Mouse (Mus musculus) cerebellum, adult 9-11 months (tissue): Measurements from ENCODE around the gene Ranbp1.
"Not testable (repeated sequence)": the region's sequence is repeated elsewhere in the genome, so short reads cannot be mapped to it uniquely, and the experiment has no call there.

Experiments
- DNase-seq: peaks from one replicate; pipeline ENCODE4 v3.0.0; 2022

Ranbp1 gene

DNA sequence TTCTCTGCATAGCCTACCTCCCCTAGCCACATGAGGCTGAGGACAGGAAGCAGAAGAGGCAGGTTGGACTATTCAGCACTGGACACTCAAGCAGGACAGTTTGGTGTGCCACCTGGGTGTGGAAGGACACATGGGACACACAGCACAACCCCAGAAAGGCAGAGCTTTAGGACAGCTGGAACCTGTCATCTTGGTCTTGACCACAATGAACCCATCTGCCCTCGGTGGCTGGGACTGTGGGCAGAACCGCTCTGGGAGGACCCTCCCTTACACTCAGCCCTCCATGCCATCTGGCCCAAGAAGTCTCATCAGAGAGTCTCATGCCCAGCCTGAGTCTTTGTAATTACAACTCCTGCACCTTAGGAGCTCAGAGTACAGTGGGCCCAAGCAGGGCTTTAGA, 48.5 kb downstream of the Ranbp1 start:
- DNase-seq: no peak

DNA sequence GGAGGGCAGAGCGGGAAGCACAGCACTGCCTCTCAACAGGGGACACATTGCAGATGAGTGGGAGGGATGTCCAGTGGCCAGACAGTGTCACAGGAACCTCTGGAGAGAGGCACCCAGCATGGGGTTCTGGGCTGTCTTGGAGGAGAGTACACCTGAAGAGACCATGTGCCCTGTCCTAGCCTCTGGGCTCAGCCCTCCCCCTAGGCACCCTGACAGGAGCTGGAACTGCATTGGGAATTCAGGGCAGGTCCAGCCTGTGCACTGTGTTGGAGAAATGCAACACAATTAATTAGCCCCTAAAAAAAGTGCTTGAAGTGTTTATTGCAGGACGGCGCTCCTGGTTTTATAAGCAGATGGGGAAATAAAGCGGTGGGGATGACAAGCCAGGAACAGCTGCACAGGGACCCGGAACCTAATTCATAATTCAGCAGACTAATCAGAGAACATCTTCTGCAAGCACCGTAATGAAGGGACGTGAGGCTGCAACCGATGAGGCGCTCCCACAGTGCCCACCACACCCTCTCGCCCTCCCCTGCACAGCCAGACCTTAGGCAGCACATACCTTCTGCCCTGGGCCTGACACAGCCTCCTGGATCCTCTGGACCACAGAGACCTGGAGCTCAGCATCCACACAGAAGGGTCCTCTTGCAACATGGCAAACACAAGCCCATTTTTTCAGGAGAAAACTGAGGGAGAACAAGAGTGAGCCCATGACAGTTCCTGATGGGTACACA, 50.0 kb downstream of the Ranbp1 start:
- DNase-seq: no peak

DNA sequence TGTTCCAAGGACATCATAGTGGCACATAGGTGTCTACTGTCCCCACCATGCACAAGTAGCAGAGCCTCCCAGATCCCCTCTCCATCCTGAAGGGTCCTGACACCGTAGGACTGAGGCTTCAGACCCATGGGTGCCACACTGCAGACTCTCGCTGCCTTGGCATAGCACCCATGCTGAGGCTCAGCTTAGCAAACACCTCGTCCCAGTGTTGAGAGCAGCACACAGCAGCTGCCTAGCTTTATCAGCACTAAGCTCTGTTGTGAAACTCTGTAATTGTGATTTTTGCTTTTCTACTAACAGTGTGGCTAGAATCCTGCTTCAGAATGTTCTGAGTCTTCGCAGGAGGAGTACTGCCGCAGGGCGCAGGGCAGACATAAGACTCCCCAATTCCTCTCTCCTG, 50.7 kb downstream of the Ranbp1 start:
- DNase-seq: no peak

DNA sequence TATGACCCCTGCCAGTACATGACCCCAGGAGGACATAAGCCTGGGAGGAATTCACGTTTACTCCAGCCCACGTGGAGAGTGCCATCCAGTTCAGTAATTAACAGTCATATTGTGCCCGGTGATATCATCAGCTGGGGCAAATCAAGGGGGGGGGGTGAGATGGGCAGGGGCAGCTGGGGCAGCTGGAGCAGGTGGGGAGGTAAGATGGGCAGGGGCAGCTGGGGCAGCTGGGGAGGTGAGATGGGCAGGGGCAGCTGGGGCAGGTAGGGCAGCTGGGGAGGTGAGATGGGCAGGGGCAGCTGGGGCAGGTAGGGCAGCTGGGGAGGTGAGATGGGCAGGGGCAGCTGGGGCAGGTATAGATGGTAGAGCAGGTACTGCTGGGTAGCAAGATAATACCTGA, 53.0 kb downstream of the Ranbp1 start:
- not testable (repeated sequence) for DNase-seq

DNA sequence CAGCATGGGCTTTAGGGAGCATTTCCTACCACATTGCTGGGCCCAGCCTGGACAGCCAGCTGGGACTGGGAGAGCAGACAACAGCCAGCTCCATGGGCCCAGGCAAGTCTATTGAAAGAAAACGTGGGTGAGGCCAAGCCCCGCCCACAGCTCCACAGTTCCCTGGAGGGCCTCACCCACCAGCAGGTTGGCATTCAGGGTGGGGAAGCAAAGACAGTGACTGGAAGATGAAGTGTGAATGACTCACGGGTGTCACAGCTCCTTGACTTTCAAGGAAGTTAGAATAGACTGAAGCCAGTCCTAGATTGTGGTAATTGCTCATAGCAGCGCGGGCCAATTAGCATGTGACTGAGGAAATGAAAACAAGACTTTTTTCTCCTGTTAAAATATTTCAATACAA, 53.5 kb downstream of the Ranbp1 start:
- no peak for DNase-seq

DNA sequence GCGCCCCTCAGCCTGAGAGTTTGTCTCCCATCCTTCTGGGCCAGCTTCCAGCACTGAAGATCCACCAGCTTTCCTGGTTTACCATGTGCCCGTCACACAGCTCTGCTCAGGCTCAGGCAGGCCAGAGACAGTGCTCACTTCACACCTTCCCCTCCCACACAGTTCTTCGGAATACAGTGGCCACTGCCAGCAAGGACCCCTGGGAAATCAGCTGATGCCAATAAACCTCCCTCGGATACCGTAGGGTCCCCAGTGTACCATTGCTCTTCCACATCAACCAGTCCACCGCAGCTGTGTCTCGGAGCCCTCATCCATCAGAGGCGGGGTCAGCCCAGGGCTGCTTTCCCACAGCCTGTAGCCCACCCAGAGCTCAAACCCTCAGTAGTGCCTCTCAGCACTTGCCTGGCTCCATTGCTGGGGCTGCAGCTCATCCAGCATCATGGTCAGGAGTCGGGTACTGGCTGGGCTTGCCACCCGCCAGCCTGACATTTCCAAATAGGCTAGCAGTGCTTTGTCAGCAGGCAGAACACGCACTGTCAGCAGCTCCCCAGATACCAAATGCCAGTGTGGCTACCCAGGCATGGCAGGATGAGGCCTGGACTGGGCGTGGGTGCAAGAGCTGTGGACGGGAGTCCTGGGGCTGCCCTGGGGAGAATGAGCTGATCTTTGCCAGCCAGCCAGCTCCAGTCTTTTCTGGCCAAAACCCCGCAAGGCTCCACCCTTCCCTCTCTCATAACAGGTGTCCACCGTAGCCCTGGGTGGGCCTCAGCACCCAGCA, 54.1 kb downstream of the Ranbp1 start:
- no peak for DNase-seq

DNA sequence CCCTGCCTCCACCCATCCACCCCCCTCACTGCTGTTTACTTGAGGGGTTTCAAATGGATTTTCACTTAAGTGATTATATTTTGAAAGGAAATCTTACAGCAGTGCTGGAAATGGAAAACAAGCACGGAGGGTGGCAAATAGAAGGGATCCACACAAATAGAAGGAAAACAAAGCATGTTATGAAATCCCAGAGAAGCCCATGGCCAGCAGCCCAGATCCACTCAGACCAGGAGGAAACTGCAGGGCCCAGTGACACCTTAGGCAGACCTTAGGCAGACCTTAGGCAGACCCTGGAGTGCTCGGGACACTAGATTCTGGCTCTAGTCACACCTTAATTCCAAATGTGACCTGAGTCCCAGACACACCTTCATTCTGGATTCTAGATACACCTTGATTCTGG, 57.5 kb downstream of the Ranbp1 start:
- no peak for DNase-seq
